ENCODE assay signal across 9 mouse cellular contexts in genomic region chr1:190481071-190481470, GRCm38 (mm10).
"Had no signal": no experiment of that assay in that cellular context is flagged by ENCODE, and none has a peak within 500 bp of the region (broad histone marks: within the 10 kb centered on the region; RNA-seq: fewer than 3 reads in every experiment).

No protein-coding gene starts in this region.

- DNase-seq: liver, postnatal 0 days; lung, adult 2 months; right cerebral cortex, adult 18-20 months; right cerebral cortex, postnatal 25 days; right cerebral cortex, postnatal 4 days; spleen, adult 18-20 months; thymus, adult 18-20 months; thymus, postnatal 14 days; thymus, postnatal 36 days had no signal
